Mouse (Mus musculus): ENCODE measurements around the gene Syngap1.

GRCm38 (mm10) chr17:26951952-26952877 is 11.2 kb downstream of the Syngap1 start:
- TF ChIP-seq CTCF (IDR thresholded peaks at IDR 0.05; ENCODE audit: insufficient read depth, low read length) = no peak
- TF ChIP-seq POLR2A (IDR thresholded peaks at IDR 0.05; ENCODE audit: borderline replicate concordance, extremely low read depth, low read depth, low read length) = no peak
